Mouse (Mus musculus) lung, postnatal 14 days (tissue): ENCODE measurements at regions not wholly inside any gene's neighbourhood (a gene's known extent, or its start where the extent isn't known, plus 50 kb on each side); places are given as distances from the start of the nearest gene placed in this dataset.

Source experiments
- DNase-seq: peaks from one replicate; pipeline ENCODE4 v3.0.0; 2021

DNA sequence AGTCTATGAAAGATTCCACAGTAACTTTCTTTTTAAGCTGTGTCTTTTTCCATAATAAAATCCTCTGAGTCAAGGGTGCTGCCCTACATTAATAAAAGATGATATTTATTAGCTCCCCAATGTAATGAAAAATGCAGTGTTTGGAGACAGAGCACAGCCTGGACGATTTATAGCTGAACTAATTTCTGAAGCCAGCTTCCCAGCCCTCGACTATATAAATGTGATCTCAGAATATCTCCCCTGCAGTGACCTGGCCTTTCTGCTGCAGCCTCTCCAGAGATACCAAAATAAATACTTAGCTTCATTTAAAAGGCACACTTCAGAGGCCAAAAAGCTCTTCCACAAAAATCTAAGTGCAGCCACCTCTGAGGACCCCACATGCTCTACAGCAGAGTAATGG, 534.7 kb downstream of the Zfp619 start:
- no peak for DNase-seq

GRCm38 (mm10) chr7:40058836-40059235, 541.3 kb downstream of the Zfp619 start:
- no peak for DNase-seq

DNA sequence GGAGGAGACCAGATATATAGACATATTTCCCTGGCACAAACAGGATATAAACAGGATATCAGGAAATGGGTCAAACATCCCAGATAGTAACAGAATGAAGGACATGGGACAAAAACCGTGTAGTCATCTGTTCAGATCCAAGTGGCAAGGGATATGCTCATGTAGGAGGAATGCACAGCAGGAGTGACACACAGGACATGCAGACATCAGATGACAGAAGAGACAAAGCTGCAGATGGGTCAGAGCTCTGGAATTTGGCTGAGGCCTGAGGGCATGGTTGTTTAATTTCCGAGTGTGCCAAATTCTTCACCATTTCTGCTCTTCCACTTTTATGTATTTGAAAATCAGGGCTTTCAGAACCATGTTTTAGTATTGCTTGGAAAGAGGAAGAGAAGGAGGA, 547.1 kb downstream of the Zfp619 start:
- peak; percentile 3 for DNase-seq

DNA sequence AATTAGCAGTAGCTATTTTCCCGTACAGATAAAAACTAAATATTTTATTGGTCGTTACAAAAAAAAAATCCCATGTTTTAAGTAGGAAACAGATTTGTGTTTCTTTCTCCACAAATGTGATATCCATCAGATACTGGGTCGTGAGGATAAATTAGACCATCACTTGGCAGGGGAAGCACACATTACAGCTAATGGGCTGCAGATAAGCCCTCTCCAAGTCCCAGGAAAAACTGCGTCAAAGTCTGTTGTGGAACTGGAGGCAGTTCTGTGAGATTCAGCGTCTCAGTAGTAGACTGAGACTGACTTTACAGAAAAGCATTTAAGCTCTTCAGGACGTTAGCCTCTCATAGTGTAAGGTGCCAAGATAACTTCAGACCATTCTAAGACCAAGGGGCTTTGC, 548.0 kb downstream of the Zfp619 start:
- DNase-seq: no peak

GRCm38 (mm10) chr7:40067378-40067777, 549.8 kb downstream of the Zfp619 start:
- no peak for DNase-seq

GRCm38 (mm10) chr7:40071313-40071712, 553.7 kb downstream of the Zfp619 start:
- DNase-seq: no peak

DNA sequence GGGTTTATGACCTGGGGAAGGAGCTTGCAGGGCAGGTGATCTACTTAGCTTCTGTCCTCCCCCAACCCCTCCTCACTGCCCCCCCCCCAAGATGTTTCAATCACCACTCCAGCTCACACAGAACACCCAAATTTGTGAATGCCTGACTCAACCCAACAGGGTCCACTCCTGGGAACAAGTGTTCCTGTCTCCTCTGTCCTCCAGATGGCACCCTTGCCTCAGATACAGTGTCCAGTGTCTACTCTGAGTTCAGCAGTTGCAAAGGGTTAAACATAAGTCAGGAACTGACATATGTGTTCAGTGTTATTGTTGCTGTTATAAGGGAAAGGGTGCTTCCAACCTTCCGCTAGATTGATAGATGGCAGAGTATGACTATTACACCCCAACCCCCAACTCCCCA, 554.9 kb downstream of the Zfp619 start:
- DNase-seq: no peak

DNA sequence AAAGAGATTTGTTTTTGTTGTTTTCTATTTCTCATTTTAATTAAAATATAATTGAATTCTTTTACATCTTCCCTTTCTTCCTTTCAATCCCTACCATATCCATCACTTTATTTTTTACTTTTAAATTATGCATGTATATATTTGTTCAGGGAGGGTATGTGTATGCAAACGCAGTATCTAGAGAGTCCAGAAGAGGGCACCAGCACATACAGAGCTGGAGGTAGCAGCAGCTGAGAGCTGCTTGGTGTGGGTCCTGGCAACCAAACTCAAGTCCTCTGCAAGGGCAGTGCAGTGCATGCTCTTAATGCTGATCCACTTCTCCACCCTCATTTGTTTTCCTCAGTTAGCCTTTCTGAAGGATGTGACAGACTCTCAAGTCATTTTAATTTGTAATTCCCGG, 568.7 kb downstream of the Zfp619 start:
- no peak for DNase-seq

- DNase-seq: no peak
Measured at GRCm38 (mm10) chr7:40097094-40097493, 579.5 kb downstream of the Zfp619 start.

GRCm38 (mm10) chr7:40103057-40103945, 585.7 kb downstream of the Zfp619 start:
- no peak for DNase-seq

DNA sequence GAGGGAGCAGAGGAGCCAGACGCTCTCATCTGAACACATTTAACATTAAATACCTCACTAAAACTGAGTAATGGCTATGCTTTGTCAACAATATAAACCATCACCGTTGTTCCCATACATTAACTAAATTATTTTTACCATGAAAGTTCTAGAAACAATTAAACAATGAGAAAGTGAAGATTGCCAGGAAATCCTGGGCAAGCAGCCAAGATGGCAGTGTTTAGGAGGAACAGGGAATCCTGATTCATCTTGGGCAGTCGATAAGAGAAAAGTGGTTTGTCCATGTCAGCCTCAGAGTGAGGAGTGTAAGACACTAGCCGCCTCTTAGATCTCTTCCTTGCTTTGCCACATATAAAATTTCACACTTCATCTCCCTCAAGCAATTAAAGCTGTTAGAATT, 625.3 kb downstream of the Zfp619 start:
- no peak for DNase-seq

GRCm38 (mm10) chr7:40144431-40144830, 626.9 kb downstream of the Zfp619 start:
- no peak for DNase-seq

- DNase-seq: no peak
Measured at GRCm38 (mm10) chr7:40177570-40177969, 660.0 kb downstream of the Zfp619 start.

DNA sequence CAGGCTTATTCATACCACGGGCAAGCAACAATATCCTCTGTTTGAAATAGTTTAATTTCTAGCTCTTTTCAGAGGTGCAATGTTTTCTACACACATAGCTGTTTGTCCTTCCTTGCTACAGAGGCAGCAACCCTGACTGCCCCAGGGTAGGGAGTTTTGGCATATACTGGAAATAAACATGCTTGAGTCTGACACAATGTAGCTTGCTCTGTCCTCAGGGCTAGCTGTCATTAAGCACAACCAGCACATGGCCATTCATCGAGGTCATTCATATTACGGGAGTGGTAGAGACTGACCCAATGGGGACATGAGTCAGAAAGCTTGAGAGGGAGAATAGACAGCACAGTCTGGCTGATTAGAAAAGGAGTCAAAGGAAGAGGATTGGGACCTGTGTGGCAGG, 677.8 kb downstream of the Zfp619 start:
- DNase-seq: no peak

DNA sequence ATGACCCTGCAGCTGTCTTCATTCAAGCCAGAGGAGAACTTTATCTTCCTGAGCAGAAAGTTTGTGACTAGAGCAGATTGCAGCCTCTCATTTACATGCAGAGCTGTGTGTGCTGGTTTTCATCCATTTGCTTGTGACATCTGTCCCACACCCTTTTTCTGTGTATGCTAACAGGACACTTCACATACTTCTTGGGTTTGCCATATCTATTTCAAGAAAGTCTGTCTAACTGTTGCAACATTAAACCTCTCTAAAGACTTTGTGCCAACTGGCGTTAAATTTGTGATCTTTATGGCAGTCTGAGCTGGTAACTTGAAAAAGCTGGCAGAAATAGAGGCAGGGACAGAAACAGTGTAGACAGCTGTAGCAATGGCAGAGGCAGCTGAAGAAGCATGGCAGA, 685.0 kb downstream of the Zfp619 start:
- DNase-seq: no peak

- DNase-seq: no peak
Measured at GRCm38 (mm10) chr7:40211956-40212355, 686.2 kb upstream of the Vstm2b start.

DNA sequence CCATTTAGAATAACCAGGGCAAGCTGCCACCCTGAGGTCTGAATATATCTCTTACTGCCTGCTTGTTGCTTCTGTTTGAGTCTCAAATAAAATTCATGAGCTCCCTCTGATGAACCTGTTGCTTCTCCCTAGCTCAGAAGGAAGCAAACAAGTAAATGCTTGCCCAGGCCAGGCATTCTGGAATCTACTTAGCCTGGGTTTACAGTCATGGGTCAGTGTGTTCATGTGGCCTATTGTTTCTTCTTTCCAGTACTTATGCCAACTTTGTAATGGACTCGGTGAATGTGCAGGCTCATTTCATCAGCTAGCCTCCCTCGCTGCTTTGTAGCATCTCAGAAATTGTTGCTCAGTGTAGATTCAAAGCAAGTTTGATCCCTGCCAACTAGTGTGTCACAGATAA, 685.6 kb upstream of the Vstm2b start:
- DNase-seq: no peak

GRCm38 (mm10) chr7:40213646-40214045, 684.5 kb upstream of the Vstm2b start:
- no peak for DNase-seq

DNA sequence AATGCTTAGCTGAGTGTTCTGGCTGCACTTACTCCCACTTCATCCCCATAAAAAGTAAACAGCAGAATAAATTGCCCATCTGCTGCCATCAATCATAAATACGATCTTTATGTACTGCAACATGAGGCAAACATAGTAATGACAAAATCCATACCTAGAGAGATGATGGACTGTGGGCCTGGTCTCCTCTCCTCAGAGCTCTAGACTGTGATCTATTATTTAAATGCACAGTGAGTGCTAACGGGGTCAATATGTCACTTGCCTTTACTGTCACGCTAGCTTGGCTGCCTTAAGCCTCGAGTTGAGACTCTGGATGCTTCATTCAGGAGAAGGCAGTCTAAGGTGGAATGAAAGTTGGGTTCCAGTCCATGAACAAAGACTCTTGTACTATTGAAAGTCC, 683.7 kb upstream of the Vstm2b start:
- DNase-seq: no peak

DNA sequence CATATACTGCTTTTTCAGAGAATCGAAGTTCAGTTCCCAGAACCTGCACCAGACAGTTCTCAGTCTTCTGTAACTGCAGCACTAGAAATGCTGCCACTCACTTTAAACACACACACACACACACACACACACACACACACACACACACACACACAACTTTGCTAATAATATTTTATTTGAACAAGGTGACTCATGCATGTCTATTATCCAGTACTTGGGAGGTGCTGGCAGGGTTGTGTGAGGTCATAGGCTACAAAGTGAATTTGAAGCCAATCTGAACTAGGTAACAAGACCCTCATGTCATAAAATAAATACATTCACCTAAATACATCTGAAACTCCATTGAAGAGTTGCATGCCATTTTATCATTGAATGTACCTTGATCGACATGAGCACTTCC, 682.9 kb upstream of the Vstm2b start:
- no peak for DNase-seq

GRCm38 (mm10) chr7:40220549-40220948, 677.6 kb upstream of the Vstm2b start:
- no peak for DNase-seq

- no peak for DNase-seq
Measured at GRCm38 (mm10) chr7:40245188-40245587, 652.9 kb upstream of the Vstm2b start.

- DNase-seq: no peak
Measured at GRCm38 (mm10) chr7:40248521-40248920, 649.6 kb upstream of the Vstm2b start.

GRCm38 (mm10) chr7:40253486-40253885, 644.6 kb upstream of the Vstm2b start:
- no peak for DNase-seq

DNA sequence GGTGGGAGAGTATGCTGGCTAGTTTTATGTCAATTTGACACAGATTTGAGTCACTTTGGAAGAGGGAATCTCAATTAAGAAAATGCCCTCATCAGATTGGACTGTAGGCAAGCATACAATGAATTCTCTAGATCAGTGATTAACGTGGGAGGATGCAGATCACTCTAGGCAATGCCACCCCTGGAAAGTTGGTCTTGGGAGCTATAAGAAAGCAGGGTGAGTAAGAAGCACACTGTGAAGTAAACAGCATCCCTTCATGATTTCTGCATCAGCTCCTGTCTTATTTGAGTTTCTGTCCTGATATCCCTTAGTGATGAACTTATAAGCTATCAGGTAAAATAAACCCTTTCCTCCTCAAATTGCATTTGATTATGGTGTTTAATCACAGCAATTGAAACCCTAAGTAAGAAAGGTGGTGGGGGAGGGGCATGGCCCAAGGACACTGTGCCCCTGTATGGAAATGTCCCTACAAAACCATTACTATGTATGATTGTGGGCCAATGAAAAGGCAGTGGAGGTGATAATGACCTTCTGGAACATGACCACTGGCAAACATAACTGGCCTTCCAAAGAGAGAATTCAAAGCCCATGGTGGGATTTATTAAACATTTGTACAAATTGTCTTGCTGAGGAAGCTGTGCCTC, 640.3 kb upstream of the Vstm2b start:
- DNase-seq: no peak
